Mouse (Mus musculus): Measurements from ENCODE around the gene Colgalt2. TPM values are rescaled to one million over a fixed set of nuclear protein-coding genes. Genes with fewer than 3 reads are reported as not detected.

The Colgalt2 gene
- total RNA-seq, 4 experiments from 2014 or later: 2.8 to 4.5 (median 3.7) TPM

DNA sequence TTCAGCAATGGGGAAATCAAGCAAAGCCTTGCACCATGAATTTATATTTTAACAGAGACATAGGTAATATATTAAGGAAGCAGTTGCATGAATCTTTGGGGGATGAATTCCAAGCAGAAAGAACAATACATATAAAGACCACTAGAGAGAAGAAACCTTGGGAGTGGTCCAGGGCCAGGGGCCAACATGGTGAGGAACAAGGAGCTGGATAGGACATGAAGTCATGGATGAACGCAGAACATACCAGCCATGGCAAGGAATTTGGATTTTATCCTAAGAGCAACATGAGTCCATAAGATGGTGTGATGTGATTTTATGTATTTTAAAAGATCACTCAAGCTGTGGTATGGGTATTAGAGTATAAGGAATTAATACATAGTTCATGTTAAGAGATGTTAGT is 92.6 kb downstream of the Colgalt2 start:
- no peak for DNase-seq

DNA sequence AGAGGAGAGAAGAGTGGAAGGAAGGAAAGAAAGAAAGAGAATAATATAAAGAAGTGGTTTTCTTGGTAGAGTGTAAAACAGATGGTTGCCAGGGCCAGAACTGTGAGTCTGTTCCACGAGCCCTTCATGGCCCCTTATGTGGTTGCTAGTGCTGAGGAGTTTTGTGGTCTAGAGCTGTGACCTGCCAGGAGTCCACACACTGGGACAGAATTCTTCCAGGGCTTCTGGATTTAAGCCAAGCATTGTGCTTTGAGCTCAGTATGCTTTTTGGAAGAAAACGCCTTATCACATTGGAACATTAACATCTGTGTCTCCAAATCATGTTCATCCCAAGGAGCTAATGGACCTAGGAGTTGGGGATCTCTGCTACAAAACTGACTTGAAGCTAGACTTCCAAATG is 97.2 kb downstream of the Colgalt2 start:
- DNase-seq: no peak

DNA sequence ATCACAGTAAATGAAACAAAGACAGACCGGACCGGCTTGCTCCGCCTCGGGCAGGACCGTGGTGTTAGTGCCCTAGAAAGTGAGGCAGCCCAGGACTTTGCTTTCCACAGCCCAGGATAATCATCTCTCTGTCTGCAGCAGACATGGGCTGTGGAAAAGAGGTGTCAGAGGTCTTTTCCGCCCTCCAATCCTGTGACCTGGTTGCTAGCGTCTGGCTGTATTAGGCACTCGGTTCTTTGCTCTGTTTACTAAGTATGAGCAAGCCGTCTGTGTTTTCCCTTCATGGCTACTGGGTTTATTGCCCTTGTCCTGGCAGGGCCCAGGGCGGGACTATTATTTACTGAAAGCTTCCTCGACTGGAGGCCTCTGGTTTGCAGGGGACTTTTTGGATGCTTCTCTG is 98.0 kb downstream of the Colgalt2 start:
- DNase-seq: peak; percentile 22

- peak; percentile 34 for DNase-seq
Measured at GRCm38 (mm10) chr1:152499802-152500201, 100.2 kb downstream of the Colgalt2 start.

- DNase-seq: no peak
Measured at GRCm38 (mm10) chr1:152506175-152506574, 106.5 kb downstream of the Colgalt2 start.

DNA sequence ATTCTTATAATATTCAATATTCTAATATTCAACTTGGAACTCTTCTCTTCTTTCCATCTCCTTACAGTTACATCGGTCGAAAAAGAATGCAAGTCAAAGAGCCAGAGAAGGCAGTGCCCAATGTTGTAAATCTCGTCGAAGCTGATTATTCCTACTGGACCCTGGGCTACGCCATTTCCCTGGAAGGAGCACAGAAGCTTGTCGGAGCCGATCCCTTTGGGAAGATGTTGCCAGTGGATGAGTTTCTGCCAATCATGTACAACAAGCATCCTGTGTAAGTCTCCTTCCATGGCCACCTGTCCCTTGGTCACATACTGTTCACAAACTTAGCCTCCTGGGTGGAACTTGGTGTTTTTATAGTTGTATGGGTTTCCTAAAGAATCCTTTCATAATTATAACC is 107.1 kb downstream of the Colgalt2 start:
- no peak for DNase-seq

DNA sequence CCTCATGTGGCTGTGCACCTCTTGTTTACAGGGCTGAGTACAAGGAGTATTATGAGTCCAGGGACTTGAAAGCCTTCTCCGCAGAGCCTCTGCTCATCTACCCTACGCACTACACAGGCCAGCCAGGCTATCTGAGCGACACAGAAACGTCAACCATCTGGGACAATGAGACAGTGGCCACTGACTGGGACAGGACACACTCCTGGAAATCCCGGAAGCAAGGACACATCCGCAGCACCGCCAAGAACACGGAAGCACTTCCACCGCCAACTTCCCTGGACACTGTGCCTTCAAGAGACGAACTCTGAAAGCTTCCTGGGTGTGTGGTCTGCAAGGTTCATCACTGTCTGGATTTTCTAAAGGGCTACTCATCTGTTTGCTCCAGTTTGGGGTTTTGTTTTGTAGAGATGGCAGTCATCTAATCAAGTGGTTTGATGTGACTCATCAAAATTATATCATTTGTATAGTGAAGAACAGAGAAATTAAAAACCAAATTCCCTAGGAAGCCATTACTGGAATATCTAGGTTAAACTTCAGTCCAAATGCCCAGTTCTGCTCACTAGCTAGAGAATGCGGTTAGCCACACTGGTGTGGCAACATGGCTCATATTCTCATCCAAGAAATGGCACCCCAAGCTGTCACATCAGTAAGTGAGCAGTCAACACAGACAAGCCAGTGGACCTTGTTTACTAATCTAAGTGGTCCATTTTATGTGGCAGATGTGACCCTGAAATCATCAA is 109.0 kb downstream of the Colgalt2 start:
- no peak for DNase-seq

DNA sequence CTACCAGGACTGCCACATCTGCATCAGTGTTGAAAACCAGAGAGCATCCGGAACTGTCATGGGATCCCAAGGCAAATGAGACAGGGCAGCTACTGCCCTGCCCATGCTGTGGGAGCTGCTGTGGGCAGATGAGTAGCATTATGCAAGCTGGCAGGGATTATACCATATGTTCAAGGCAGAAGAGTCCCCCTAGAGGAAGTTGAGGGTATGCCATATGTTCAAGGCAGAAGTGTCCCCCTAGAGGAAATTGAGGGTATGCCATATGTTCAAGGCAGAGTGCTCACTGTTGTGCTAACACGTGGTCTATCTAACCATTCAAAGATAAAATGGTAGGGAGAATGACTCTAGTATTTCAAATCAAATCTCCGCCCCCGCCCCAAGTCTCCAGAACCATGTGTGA is 111.6 kb downstream of the Colgalt2 start:
- DNase-seq: no peak

DNA sequence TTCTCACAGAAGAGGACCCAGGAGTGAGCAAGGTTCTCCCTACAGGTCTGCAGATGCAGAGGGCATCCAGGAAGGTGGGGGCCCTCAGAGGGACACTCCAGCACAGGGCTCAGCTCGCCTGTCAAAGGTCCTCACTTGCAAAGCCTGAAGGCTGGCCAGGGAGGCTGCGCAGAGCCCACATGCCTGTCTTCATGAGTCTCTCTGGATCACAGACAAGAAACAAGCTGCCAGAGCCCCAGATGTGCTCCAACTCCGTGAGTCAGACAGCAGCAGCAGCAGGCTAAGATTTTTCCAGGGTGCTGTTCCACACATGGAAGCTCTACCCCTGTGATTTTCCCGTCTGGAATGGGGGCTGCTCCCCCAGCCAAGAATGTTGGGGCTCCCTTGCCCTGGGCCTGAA is 114.6 kb downstream of the Colgalt2 start:
- DNase-seq: no peak

- DNase-seq: no peak
Measured at GRCm38 (mm10) chr1:152517057-152517570, 117.5 kb downstream of the Colgalt2 start.

- DNase-seq: no peak
Measured at GRCm38 (mm10) chr1:152518971-152519370, 119.3 kb downstream of the Colgalt2 start.

- no peak for DNase-seq
Measured at GRCm38 (mm10) chr1:152520798-152521575, 121.4 kb downstream of the Colgalt2 start.

DNA sequence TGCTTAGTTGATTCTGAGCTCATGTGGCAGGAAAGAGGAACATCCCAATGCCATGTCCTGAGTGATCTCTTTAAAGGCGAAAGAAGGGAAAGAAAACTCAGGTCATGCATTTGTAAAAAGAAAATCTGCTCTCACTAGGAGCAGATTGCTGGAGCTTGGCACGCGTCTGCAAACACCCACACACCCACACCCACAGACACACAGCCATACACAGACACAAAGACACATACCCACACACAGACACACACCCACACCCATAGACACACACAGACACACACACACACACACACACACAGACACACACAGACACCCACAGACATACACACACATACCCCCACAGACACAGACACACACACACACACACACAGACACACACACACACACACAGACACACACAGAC is 122.6 kb downstream of the Colgalt2 start:
- no peak for DNase-seq

- no peak for DNase-seq
Measured at GRCm38 (mm10) chr1:152523292-152523691, 123.7 kb downstream of the Colgalt2 start.

DNA sequence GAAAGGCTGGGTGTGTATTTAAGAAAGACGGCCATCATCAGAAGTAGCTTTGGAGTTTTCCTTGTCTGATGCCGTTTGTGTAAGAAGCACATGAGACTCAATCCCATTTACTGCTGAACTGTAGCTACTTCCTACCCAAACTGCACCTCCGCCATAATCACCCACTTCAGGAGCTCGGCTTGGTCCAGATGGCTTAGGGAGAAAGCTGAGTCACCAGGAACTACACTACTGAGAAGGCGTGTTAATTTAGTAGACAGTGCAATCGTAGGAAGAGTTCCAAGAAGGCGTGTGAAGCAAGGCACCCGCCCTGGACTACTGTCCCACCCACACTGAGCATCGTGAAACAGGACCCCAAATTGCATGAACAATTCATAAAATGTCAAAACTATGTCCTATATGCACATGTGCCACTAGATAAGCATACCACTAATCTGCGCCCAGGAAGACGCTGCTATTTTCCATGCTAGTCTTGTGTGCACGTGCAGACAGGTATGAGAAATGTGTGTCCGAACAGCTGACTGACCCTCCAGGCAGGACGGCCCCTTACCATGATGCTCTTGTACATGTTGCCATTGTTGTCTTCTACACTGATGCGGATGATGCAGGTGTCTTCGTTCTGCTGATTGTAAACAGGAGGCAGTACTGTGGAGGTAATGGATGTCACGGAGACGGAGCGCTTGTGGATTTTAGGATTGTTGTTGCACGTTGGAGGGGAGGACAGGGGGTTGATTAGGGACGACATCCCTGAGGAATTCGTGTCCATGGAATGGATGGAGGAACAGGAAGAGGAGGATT is 124.7 kb downstream of the Colgalt2 start:
- no peak for DNase-seq

GRCm38 (mm10) chr1:152524987-152525648 is 125.5 kb downstream of the Colgalt2 start:
- DNase-seq: peak; percentile 70

GRCm38 (mm10) chr1:152526154-152526553 is 126.5 kb downstream of the Colgalt2 start:
- no peak for DNase-seq

DNA sequence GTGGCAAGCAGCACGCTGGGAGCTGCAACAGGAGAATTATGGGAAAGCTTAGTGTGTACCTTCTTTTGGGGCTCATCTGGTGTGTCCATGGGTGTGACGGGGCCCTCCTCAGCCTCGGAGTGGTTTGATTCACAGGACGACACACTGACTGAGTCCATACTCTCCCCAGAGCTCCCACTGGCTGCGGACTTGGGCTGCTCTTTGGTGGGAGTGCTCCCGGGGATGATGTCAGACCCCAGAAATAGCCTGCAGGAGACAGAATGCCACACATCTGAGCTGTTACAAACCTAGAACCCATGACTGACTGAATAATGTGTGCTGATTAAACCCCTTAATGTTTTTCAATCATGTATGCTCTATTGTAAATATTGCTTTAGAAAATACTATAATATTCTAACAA is 128.6 kb downstream of the Colgalt2 start:
- no peak for DNase-seq

GRCm38 (mm10) chr1:152528778-152529177 is 129.1 kb downstream of the Colgalt2 start:
- no peak for DNase-seq

GRCm38 (mm10) chr1:152531498-152531897 is 131.9 kb downstream of the Colgalt2 start:
- peak; percentile 12 for DNase-seq

DNA sequence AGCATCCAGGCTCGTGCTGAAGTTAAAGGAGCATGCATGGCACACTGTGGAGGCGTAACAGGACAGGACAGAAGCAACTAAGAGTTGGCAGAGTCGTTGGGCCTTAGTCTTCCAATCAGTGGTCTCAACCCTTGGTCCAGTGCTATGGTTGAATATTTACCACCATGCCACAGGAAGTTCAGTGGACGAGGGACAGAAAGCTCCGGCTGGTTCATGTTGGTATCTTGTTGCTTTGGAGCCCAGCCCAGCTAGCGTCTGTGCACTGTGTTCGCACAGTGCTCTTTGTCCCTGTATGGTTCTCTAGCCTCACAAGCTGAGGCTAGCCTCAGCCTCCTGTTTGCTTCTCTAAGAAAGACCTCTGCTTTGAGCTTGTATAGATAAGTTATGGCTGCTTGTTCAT is 134.9 kb downstream of the Colgalt2 start:
- DNase-seq: no peak

DNA sequence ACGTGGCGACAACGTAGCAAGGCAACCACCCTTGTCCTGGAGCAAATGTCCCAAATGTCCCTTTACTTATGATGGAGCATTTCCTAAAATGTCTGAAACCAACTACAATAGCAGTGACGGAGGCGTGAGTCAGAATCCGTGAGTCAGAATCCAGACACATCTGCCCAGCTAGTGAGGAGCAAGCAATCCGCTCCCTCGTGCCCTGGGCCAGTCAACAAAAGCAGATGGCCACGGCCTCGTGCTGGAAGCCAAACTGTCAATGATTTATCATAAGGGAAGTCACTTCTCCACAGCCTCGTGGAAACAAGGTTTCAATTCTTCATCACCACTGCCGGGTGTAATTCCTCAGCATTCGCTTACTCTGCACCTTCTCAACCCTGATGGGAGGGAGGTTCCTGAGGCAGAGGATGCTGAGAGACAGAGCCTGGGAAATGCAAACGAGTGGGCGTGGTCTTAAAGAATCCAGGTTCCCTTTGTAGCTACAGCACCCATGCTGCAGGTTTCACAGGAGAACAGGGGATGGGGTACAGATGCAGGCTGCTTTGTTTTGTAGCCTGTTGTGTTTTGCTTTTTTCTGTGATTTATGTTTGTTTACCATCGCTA is 136.9 kb downstream of the Colgalt2 start:
- DNase-seq: peak; percentile 73

Data from adrenal gland, adult 8-10 months (tissue).